Mouse (Mus musculus) erythroblast, embryonic 14.5 days (primary cell): ENCODE data around the gene Ap1b1. TPM values are rescaled to one million over a fixed set of nuclear protein-coding genes. Genes with fewer than 3 reads are reported as not detected.

Source experiments
- H3K27me3 ChIP-seq: 2 replicates; pipeline ENCODE4 v1.6.1; 2012; ENCODE audit warnings: inconsistent platforms; ENCODE audit not compliant: control insufficient read depth
- H3K36me3 ChIP-seq: 2 replicates; pipeline ENCODE4 v1.6.1; 2012; ENCODE audit warnings: mild to moderate bottlenecking, inconsistent platforms; ENCODE audit not compliant: control insufficient read depth
- H3K4me1 ChIP-seq: 2 replicates; pipeline ENCODE4 v1.6.1; 2012; ENCODE audit warnings: inconsistent platforms; ENCODE audit not compliant: control insufficient read depth
- H3K4me3 ChIP-seq: replicated peaks from 2 replicates; pipeline ENCODE3; 2012; ENCODE audit warnings: moderate library complexity, mild to moderate bottlenecking, inconsistent platforms
- H3K9me3 ChIP-seq: 2 replicates; pipeline ENCODE4 v1.6.1; 2012; ENCODE audit warnings: low read length, inconsistent platforms, mixed read lengths; ENCODE audit not compliant: control insufficient read depth
- GATA1 ChIP-seq: IDR thresholded peaks from 2 replicates; pipeline ENCODE4 v1.6.1; 2012; ENCODE audit warnings: low read length, inconsistent platforms, mixed read lengths
- TAL1 ChIP-seq: IDR thresholded peaks from 3 replicates; pipeline ENCODE4 v1.6.1; 2012; ENCODE audit warnings: low read length, inconsistent platforms, mixed read lengths
- polyA plus RNA-seq: library from polyadenylated mRNA; stranded (reverse); fragments of >175 nt; gene quantifications from 2 replicates; pipeline ENCODE4 v1.2.3, GENCODE M21; 2012

Ap1b1 gene
- polyA plus RNA-seq, 1 experiment = 17.5 TPM

DNA sequence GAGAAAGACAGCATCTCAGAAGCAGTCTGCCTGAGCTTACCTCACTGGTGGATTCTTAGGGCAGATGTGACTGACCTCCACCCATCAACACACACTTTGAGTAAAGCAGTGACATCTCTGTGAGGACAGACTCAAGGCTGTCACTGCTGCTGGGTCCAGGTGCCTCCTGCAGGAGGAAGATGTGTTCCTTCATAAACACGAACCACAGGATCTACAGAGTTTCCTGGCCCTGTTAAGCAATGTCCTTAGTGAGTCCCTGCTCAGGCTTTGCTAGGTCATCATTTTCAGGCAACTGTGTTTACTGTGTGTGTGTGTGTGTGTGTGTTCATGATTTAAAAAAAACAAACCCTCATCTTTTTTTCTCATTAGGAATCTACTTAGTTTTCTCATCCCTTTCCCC, 24.9 kb downstream of the Ap1b1 start:
- peaks cover 63% of the 10 kb centered on the region for H3K4me1 ChIP-seq
- no peaks in the 10 kb centered on the region for H3K9me3 ChIP-seq
- H3K4me3 ChIP-seq = peak overlapping the region; percentile 36
- no peaks in the 10 kb centered on the region for H3K27me3 ChIP-seq
- no peak for TF ChIP-seq TAL1
- H3K36me3 ChIP-seq = peaks cover 89% of the 10 kb centered on the region

DNA sequence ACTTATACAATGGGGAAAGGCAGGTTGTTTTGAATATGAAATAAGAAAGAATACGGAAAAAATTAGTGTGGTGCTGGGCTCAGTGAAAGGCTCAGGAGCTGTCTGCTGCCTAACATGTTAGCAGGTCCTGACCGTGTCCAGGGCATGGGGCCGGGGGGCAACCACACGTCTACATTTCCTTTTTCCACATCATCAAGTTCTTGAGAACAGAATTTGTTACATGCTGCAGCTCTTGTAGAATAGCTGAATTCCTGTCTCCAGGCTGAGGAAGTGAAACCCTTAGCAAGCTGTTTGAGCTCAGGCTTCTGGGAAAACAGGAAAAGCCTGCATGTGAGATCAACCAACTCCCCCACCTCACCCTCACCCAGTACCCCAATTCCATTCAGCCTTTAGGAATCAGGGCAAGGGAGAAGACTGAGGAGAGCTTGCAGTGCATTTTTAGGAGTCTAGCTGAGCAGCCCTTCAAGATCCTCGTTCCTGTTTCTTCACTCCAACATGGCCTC, 25.6 kb downstream of the Ap1b1 start:
- Histone ChIP-seq H3K36me3 (peaks cover 91% of the 10 kb centered on the region), H3K4me1 (peaks cover 56% of the 10 kb centered on the region), H3K9me3 (no peaks in the 10 kb centered on the region), H3K4me3 (no peak overlapping the region), H3K27me3 (no peaks in the 10 kb centered on the region)
- no peak for TF ChIP-seq TAL1
- no peak for TF ChIP-seq GATA1

DNA sequence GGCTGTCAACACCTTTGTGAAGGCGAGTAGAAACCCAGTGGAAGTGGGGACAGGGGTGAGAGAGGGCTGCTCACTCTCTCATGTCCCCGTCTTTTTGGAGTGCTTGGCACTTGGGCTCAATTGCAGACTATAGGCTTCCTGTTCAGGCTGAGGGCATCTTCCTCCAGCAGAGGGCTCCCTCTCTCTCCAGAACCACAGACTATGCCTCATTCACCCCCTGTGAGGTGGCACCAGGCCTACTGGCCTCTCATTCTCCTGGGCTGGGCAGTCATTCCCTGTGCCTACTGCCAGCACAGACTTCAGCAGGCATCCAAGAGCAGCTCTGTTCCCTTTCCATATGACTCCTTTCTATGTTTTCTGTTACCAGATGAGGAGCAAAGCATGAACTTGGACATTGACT, 29.1 kb downstream of the Ap1b1 start:
- TF ChIP-seq TAL1 (no peak), GATA1 (no peak)
- no peaks in the 10 kb centered on the region for H3K27me3 ChIP-seq
- H3K9me3 ChIP-seq = no peaks in the 10 kb centered on the region
- peaks cover 23% of the 10 kb centered on the region for H3K4me1 ChIP-seq
- H3K4me3 ChIP-seq = no peak overlapping the region
- peaks cover 96% of the 10 kb centered on the region for H3K36me3 ChIP-seq

DNA sequence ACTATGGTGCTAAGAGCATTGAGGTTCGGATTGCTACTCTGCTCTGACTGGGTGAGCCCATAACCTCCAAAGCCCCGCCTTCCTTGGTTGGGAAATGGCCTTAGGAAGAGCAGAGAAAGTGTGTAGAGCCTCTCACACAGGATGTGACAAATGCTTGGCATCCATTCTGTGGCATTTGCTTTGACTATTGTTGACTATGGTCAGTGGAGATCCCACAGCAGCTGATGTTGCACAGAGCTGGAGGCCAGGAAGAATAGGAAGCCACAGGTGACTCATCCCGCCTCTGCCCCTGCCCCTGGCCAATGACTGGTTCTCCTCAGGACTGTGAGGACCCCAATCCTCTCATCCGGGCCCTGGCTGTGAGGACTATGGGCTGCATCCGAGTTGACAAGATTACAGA, 29.7 kb downstream of the Ap1b1 start:
- Histone ChIP-seq H3K9me3 (no peaks in the 10 kb centered on the region), H3K4me1 (peaks cover 20% of the 10 kb centered on the region), H3K36me3 (peaks cover 95% of the 10 kb centered on the region), H3K27me3 (no peaks in the 10 kb centered on the region), H3K4me3 (no peak overlapping the region)
- no peak for TF ChIP-seq GATA1
- no peak for TF ChIP-seq TAL1

DNA sequence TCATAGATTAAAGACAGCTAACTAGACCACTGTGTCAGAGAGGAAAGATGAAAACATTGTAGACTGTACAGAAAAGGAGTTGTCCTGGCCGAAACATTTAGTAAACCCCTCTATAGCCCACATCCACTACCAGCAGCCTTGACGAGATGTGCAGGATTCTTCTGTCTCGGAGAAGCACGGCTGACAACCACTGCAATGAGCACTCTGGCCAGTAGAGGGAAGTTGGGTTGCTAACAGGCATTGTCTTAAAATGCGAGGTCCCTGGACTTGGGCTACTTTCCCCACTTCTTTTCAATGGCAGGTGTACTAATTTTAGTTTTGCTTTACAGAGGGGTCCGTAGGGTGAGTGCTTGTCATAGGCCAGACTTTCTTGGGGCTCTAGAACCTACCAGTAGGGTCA, 30.9 kb downstream of the Ap1b1 start:
- no peak for TF ChIP-seq GATA1
- TF ChIP-seq TAL1 = no peak
- H3K36me3 ChIP-seq = peaks cover 91% of the 10 kb centered on the region

DNA sequence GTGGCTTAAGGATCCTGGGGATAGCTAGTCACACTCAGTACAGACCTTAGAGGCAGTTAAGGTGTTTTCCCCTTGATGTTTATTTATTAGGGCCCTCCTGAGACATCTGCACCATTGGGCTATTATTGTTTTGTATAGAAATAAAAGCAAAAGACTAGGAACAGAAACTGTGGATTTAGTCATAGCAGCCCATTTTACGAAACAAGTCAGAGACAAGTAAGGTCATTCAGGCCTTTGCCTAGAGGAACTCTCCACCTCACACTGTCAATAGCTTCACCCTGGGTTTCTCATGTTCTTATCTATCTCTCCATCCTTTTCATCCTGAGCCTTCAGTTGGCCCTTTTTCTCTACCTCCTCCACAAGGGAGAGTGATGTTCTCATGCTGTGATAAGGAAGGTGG, 38.5 kb downstream of the Ap1b1 start:
- H3K9me3 ChIP-seq = no peaks in the 10 kb centered on the region
- no peak overlapping the region for H3K4me3 ChIP-seq
- no peaks in the 10 kb centered on the region for H3K27me3 ChIP-seq
- peaks cover 92% of the 10 kb centered on the region for H3K36me3 ChIP-seq
- TF ChIP-seq TAL1 (no peak), GATA1 (no peak)
- H3K4me1 ChIP-seq = no peaks in the 10 kb centered on the region; the same call in 1 of the 2 replicates

More for the DNA sequence above, 30.9 kb downstream of the Ap1b1 start:
- Histone ChIP-seq H3K27me3 (no peaks in the 10 kb centered on the region), H3K4me3 (no peak overlapping the region), H3K4me1 (peaks cover 8% of the 10 kb centered on the region), H3K9me3 (no peaks in the 10 kb centered on the region)

DNA sequence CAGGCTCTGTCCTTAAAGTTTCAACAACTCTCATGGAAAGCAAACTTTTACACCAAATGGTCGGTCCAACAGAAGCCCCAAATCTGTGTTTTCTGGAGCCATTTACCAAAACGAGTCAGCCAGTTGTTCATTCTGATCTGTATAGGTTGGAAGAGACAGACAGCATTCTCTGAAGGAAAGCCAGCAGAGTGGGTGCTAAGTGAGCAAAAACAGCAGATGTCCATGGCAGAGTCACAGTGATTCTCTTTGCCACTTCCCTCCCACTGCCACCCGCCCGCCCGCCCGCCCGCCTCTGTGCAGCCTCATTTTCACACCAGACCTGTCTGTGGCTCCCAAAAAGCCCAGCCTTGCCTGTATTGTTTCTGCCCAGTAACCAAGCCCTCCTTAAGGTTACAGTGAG, 41.6 kb downstream of the Ap1b1 start:
- Histone ChIP-seq H3K27me3 (no peaks in the 10 kb centered on the region), H3K36me3 (peaks cover 100% of the 10 kb centered on the region), H3K4me1 (no peaks in the 10 kb centered on the region; the same call in 1 of the 2 replicates), H3K9me3 (no peaks in the 10 kb centered on the region), H3K4me3 (no peak overlapping the region)
- TF ChIP-seq GATA1 = no peak
- TF ChIP-seq TAL1 = no peak

DNA sequence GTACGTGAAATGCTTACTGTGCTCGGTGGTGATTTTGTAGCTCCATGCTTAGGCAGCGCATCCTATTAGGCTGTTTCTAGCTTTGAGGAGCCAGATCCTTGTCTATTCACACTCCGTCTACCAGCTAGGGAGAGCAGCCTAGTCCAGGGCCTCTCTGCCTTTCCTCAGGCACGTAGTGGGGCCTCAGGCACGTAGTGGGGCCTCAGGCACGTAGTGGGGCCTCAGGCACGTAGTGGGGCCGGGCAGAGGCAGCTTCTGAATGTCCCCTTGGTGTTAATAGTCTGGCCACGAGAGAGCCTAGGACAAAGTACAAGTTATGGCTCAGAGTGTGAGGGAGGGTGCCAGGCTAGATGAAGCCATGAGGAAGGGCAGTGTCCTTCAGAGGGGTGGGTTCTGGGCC, 46.1 kb downstream of the Ap1b1 start:
- TF ChIP-seq GATA1 (no peak), TAL1 (no peak)
- H3K9me3 ChIP-seq = no peaks in the 10 kb centered on the region
- H3K4me1 ChIP-seq = no peaks in the 10 kb centered on the region; the same call in 1 of the 2 replicates
- no peaks in the 10 kb centered on the region for H3K27me3 ChIP-seq
- H3K36me3 ChIP-seq = peaks cover 100% of the 10 kb centered on the region
- H3K4me3 ChIP-seq = no peak overlapping the region

DNA sequence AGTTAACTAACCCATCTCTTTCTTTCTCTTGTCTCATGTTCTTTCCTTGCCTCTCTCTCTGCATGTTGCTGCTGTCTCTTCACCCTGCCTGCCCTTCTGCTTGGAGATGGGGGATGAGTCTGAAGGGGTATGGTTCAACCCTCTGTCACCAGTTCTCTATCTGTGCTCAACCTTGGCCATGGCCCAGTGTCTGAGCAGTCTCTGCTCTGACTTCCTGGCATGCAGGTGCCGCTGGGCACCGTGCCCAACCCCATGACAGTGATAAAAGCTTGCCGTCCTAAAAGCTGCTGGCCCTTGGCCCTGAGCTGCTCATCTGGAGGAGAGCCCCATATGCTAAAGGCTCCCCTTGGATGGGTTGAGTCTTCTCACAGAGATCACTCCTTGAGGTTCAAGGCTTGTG, 46.5 kb downstream of the Ap1b1 start:
- Histone ChIP-seq H3K4me3 (no peak overlapping the region), H3K4me1 (no peaks in the 10 kb centered on the region; the same call in 1 of the 2 replicates), H3K27me3 (no peaks in the 10 kb centered on the region), H3K36me3 (peaks cover 100% of the 10 kb centered on the region), H3K9me3 (no peaks in the 10 kb centered on the region)
- TF ChIP-seq TAL1 (no peak), GATA1 (no peak)

DNA sequence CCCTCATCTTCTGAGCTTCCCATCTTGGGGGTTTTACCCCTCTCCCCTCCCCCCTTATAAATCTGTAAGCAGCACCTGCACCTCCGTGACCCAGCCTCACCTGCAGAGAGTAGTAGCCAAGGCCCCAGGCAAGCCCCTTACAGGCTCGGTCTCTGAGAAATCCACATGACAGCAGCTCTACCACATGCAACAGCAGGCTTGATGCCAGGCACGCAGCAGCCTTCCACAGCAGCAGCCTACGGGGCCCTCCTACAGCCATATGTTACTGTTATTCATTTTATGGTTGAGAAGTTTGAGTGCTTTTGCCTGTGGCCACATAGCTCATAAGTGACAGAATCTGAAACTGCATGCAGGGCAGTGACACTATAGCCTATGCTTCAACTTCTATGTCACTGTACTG, 48.8 kb downstream of the Ap1b1 start:
- H3K27me3 ChIP-seq = no peaks in the 10 kb centered on the region
- H3K4me1 ChIP-seq = no peaks in the 10 kb centered on the region
- TF ChIP-seq TAL1 (no peak), GATA1 (no peak)
- H3K4me3 ChIP-seq = no peak overlapping the region
- H3K9me3 ChIP-seq = no peaks in the 10 kb centered on the region
- H3K36me3 ChIP-seq = peaks cover 100% of the 10 kb centered on the region
